In genomic region chr6:89242371-89243288, GRCm38 (mm10) we compare ENCODE assay signal across 10 mouse cellular contexts.
A peak's percentile ranks its signal among the peaks of the same experiment; 100 is the strongest.
DNase-seq lines count a peak whose midpoint lies in the region; ATAC-seq and TF ChIP-seq lines count a peak whose summit lies in the region.
"Had no signal": no experiment of that assay in that cellular context is flagged by ENCODE, and none has a peak within 500 bp of the region (broad histone marks: within the 10 kb centered on the region; RNA-seq: fewer than 3 reads in every experiment).

No protein-coding gene starts in this region.

- H3K4me1 ChIP-seq in ES-Bruce4 (ENCODE audit: control insufficient read depth, insufficient read depth, low read length), result no peaks in the 10 kb centered on the region
- H3K4me1 ChIP-seq in embryonic facial prominence, embryonic 15.5 days, result peaks cover 15% of the 10 kb centered on the region
- no peaks in the 10 kb centered on the region for H3K4me1 ChIP-seq in kidney, postnatal 0 days (replicated peaks; ENCODE audit: insufficient read depth, low read length)
- H3K4me1 ChIP-seq in neural tube, embryonic 13.5 days (replicated peaks), result peaks cover 56% of the 10 kb centered on the region

- H3K9ac ChIP-seq in ES-Bruce4 (ENCODE audit: low read depth, poor library complexity, severe bottlenecking), result no peak overlapping the region
- no peak overlapping the region for H3K9ac ChIP-seq in embryonic facial prominence, embryonic 15.5 days
- no peak overlapping the region for H3K9ac ChIP-seq in kidney, postnatal 0 days (ENCODE audit: low read depth, low read length)
- H3K9ac ChIP-seq in neural tube, embryonic 13.5 days, result peak overlapping the region; percentile 22; the same call in 1 of the 2 replicates
- H3K9ac ChIP-seq: embryonic facial prominence, embryonic 12.5 days; limb, embryonic 15.5 days had no signal

- intact Hi-C loops in gastrocnemius, postnatal 14 days (cut with DNase I; ENCODE audit: low total_unique reads), result no loop called here
- intact Hi-C loops in gastrocnemius, postnatal 36 days (cut with DNase I), result loop anchor here (5.0 kb wide), 3 partner anchors 80 to 305 kb away; partner anchors contain the start of gene Plxna1

- H3K4me2 ChIP-seq in embryonic facial prominence, embryonic 15.5 days (replicated peaks), result no peak overlapping the region
- H3K4me2 ChIP-seq in kidney, postnatal 0 days (ENCODE audit: low read length), result no peak overlapping the region
- H3K4me2 ChIP-seq in neural tube, embryonic 13.5 days, result no peak overlapping the region
- H3K4me2 ChIP-seq: embryonic facial prominence, embryonic 12.5 days; limb, embryonic 15.5 days had no signal

- 0 out of 2 replicates have a peak, but pooled peaks have one; percentile 26 for TF ChIP-seq EP300 in ES-Bruce4 (IDR thresholded peaks at IDR 0.05; ENCODE audit: insufficient read depth, low read depth, low read length)

- no peak overlapping the region for H3K4me3 ChIP-seq in ES-Bruce4 (ENCODE audit: low read depth, low read length)
- no peak overlapping the region for H3K4me3 ChIP-seq in embryonic facial prominence, embryonic 15.5 days (replicated peaks)
- H3K4me3 ChIP-seq in kidney, postnatal 0 days (replicated peaks; ENCODE audit: low read depth, low read length), result no peak overlapping the region
- no peak overlapping the region for H3K4me3 ChIP-seq in neural tube, embryonic 13.5 days
- H3K4me3 ChIP-seq: embryonic facial prominence, embryonic 12.5 days; limb, embryonic 15.5 days had no signal

- no peak for TF ChIP-seq POLR2A in ES-Bruce4 (IDR thresholded peaks at IDR 0.05; ENCODE audit: insufficient read depth, low read length)

- 28% methylated on average over 18 of the region's 18 CpGs for WGBS in embryonic facial prominence, embryonic 15.5 days
- 24% methylated on average over 18 of the region's 18 CpGs for WGBS in kidney, postnatal 0 days
- WGBS in neural tube, embryonic 13.5 days, result 12% methylated on average over 18 of the region's 18 CpGs

- H3K9me3 ChIP-seq in ES-Bruce4 (replicated peaks; ENCODE audit: control insufficient read depth, insufficient read depth, low read length, poor library complexity, severe bottlenecking), result no peaks in the 10 kb centered on the region
- H3K9me3 ChIP-seq in embryonic facial prominence, embryonic 15.5 days (replicated peaks), result no peaks in the 10 kb centered on the region
- no peaks in the 10 kb centered on the region for H3K9me3 ChIP-seq in kidney, postnatal 0 days (replicated peaks; ENCODE audit: low read length)
- H3K9me3 ChIP-seq in neural tube, embryonic 13.5 days, result no peaks in the 10 kb centered on the region
- H3K9me3 ChIP-seq: embryonic facial prominence, embryonic 12.5 days; limb, embryonic 15.5 days had no signal

- peak; percentile 5 for DNase-seq in gastrocnemius, postnatal 25 days
- DNase-seq in gastrocnemius, postnatal 14 days, result no peak
- DNase-seq in kidney, postnatal 0 days (ENCODE audit: low spot score), result peak; percentile 42
- DNase-seq in gastrocnemius, postnatal 36 days, result no peak
- no peak for DNase-seq in urinary bladder, postnatal 36 days (ENCODE audit: low spot score in 2 of 2)

- H3K27me3 ChIP-seq in ES-Bruce4 (ENCODE audit: control insufficient read depth, insufficient read depth, low read length, poor library complexity, severe bottlenecking), result no peaks in the 10 kb centered on the region
- H3K27me3 ChIP-seq in embryonic facial prominence, embryonic 15.5 days, result peaks cover 1% of the 10 kb centered on the region
- H3K27me3 ChIP-seq in kidney, postnatal 0 days (ENCODE audit: insufficient read depth, low read length), result no peaks in the 10 kb centered on the region
- H3K27me3 ChIP-seq in neural tube, embryonic 13.5 days, result peaks cover 13% of the 10 kb centered on the region; the same call in 1 of the 2 replicates

- ATAC-seq in embryonic facial prominence, embryonic 15.5 days (ENCODE audit: insufficient number of reproducible peaks, low FRiP score, low TSS enrichment, low read depth), result peak; percentile 55; the same call in 1 of the 2 replicates
- no peak for ATAC-seq in kidney, postnatal 0 days (replicated peaks; ENCODE audit: low FRiP score, low read depth)
- ATAC-seq in neural tube, embryonic 13.5 days (ENCODE audit: low read depth), result peak; percentile 42; the same call in 1 of the 2 replicates

- no peak for TF ChIP-seq CTCF in ES-Bruce4 (IDR thresholded peaks at IDR 0.05; ENCODE audit: low read depth, low read length)
- peak; percentile 24; the same call in 1 of the 2 replicates for TF ChIP-seq CTCF in kidney, postnatal 0 days (IDR thresholded peaks at IDR 0.05; ENCODE audit: low read depth)

- no peak overlapping the region for H3K27ac ChIP-seq in ES-Bruce4 (ENCODE audit: insufficient read depth, low read length)
- H3K27ac ChIP-seq in embryonic facial prominence, embryonic 15.5 days (replicated peaks), result no peak overlapping the region
- no peak overlapping the region for H3K27ac ChIP-seq in kidney, postnatal 0 days
- peak overlapping the region; percentile 23; the same call in 1 of the 2 replicates for H3K27ac ChIP-seq in neural tube, embryonic 13.5 days (replicated peaks)
- H3K27ac ChIP-seq: embryonic facial prominence, embryonic 12.5 days; limb, embryonic 15.5 days had no signal

- H3K36me3 ChIP-seq in ES-Bruce4 (ENCODE audit: control insufficient read depth, insufficient read depth, low read length, poor library complexity, severe bottlenecking), result no peaks in the 10 kb centered on the region
- no peaks in the 10 kb centered on the region for H3K36me3 ChIP-seq in embryonic facial prominence, embryonic 15.5 days
- H3K36me3 ChIP-seq in kidney, postnatal 0 days (ENCODE audit: insufficient read depth, low read length), result no peaks in the 10 kb centered on the region
- H3K36me3 ChIP-seq in neural tube, embryonic 13.5 days, result no peaks in the 10 kb centered on the region
- H3K36me3 ChIP-seq: embryonic facial prominence, embryonic 12.5 days; limb, embryonic 15.5 days had no signal

Comparison
In these comparisons a context has a peak if more than half of its experiments do, and no peak if none do; other contexts are left out.
1. DNase-seq: peak in gastrocnemius, postnatal 25 days (single experiment) and kidney, postnatal 0 days (single experiment); none in gastrocnemius, postnatal 14 days (single experiment), gastrocnemius, postnatal 36 days (0 of 2) and urinary bladder, postnatal 36 days (0 of 2).